Mouse (Mus musculus) WW6 (cell line): Measurements from ENCODE around the gene Cacna1d.

Experiments
- DNase-seq: peaks from one replicate; pipeline ENCODE4 v3.0.0-alpha.2; 2013; ENCODE audit warnings: low read depth, low spot score

The Cacna1d gene

GRCm38 (mm10) chr14:30270350-30270749 lies 220.9 kb downstream of the Cacna1d start:
- no peak for DNase-seq

DNA sequence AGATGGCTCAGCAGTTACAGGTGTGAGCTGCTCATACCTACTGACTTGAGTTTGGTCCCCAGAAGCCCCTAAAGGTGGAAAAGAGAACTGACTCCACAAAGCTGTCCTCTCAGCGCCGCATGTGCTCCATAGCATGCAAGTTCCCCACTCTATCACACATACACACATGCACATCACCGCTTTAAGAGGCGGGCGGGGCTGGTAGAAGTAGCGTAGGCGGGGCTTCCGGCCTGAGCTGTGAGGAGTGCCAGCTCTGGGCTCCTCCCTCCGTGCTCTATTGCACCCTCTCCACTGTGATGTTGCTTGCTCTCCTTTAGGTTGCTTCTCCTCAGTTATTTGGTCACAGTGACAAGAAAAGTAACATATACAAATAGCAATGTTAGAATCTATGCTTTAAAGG lies 225.5 kb downstream of the Cacna1d start:
- DNase-seq = no peak

GRCm38 (mm10) chr14:30261561-30262251 lies 229.5 kb downstream of the Cacna1d start:
- DNase-seq = no peak

DNA sequence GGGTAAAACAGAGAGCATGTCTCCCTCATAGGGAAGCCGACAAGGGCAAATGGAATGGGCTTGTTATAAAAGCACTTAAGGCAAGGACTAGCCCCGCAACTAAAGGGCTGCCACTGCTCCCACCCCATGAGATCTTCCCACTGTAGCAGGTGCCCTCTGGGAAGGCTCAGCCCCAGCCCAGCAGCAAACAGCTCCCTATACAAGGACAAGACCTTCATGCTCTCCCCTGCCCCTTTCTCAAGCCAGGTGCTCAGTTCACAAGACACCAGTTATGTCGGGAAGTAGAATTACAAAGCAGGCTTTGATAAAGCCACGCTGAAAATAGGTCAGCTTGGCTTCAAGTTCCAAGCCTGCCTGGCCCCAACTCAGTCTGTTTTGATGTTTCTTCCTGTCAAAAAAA lies 233.6 kb downstream of the Cacna1d start:
- DNase-seq = no peak

DNA sequence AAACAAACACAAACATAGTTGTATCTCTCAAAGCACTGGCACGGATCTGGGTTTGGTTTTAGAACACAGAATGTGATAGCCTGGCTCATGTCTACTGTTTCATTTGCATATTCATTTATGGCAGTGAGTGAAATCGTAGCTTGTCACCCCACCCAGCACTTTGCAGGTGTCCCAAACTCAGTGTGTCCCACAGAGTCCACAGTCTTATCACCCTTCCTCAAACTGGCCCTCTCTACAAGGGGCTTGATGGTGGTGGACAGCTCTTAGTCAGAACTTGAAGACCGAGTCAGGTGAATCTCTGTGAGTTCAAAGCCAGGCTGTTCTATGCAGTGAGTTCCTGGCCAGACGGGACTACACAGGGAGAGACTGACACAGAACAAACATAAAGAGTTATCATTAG lies 234.8 kb downstream of the Cacna1d start:
- DNase-seq = no peak

DNA sequence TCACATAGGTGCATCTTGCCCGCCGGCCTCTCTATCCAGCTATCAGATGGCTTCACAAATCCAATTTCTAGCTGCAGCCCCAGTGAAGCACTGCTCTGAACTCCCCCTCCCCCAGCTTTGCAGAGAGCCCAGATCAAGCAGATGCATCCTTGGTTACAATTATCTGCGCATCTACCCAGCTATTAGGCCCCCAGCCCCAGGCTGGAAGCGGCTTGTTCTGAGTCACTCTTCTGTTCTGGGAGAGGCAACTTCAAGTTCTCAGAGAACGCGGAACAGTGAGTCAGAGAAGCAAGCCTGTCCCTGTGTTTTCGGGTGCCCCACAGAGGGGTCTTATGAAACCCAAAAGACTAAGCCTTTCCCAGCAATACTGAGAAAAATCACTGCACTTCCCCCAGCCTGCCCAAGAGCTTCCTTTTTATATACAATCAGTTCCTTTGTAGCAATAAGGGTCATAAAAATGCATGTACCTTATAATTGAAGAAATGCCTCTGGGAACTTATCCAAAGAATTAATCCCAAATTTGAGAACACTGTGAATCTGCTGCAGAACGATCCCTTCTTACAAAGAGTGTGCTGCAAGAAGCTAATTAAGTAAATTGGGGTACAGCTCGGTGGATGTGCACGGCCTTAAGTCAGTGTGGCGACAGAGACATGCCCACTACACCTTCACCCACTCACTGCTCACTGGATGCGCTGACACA lies 235.4 kb downstream of the Cacna1d start:
- DNase-seq = no peak

GRCm38 (mm10) chr14:30254776-30255175 lies 236.5 kb downstream of the Cacna1d start:
- DNase-seq = no peak

- no peak for DNase-seq
These were observed 238.4 kb downstream of the Cacna1d start for GRCm38 (mm10) chr14:30252824-30253223.

- DNase-seq = no peak
These were observed 239.9 kb downstream of the Cacna1d start for GRCm38 (mm10) chr14:30251351-30251750.

DNA sequence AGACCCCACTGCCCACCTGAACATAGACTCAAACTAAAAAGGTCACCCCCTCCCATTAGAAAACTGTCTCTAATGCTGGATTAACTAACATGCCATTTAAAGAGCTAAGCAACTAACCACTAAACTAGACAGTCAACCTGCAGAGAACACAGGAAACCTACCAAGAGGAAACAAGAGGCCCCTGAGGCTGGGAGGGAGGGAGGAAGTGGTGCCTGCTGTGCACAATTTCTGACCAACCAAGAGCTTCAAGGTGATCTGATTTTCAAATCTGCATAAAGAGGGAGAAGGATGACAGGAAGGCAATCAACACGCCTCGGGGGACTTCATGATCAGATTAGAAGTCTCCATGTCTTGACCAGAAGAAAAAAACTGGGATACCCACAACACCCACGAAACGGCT lies 241.7 kb downstream of the Cacna1d start:
- no peak for DNase-seq

- DNase-seq = no peak
These were observed 242.4 kb downstream of the Cacna1d start for GRCm38 (mm10) chr14:30248811-30249210.

GRCm38 (mm10) chr14:30248121-30248520 lies 243.1 kb downstream of the Cacna1d start:
- no peak for DNase-seq

DNA sequence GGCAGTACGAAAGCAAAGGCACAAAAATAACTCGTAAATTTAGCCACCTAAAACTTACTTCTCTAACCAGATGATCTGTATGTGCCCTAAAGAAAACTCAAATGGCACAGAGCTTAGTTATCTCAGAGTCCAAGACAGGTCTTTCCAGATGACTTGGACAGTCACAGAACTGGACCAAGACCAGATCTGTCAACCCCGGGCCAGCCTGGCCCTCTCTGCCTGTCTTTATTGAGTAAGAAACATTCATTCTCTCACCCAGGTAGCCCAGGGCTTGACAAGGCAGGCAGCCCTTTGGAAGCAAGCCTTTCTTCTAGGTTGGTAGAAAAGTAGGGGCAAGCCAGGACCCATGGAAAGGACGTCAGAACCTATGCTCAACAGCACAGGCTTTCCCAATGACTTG lies 243.6 kb downstream of the Cacna1d start:
- no peak for DNase-seq

GRCm38 (mm10) chr14:30244776-30245175 lies 246.5 kb downstream of the Cacna1d start:
- no peak for DNase-seq

- DNase-seq = no peak
These were observed 248.4 kb downstream of the Cacna1d start for GRCm38 (mm10) chr14:30242818-30243205.

DNA sequence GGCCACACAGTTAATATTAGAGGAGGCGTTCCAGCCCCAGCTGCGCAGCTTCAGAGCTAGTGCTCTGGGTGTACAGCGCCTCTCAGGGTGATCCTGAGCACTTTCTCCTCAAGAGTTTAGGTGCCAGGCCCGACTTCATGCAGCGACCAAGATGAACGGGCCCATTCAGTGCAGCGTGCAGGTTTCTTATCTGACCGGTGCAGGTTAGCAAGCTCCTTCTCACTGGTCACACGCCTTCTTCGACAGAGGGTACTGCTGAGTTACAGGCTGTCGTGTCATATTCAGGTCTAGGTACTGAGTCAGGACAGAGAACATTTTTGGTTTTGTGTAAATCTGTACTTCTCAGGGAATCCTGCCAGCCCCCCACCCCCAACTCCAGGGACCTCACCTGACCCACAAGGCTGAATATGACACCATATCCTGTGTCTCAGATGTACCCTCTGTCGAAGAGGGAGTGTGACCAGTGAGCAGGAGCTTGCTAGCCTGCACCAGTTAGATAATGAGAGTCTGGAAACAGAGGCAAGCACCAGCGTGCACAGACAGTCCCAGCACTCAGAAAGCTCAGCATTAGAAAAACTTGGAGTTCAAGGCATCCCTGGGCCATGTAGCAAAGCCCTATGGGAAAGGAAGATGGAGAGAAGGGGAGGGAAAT lies 249.0 kb downstream of the Cacna1d start:
- DNase-seq = no peak

GRCm38 (mm10) chr14:30240916-30241515 lies 250.2 kb downstream of the Cacna1d start:
- no peak for DNase-seq

DNA sequence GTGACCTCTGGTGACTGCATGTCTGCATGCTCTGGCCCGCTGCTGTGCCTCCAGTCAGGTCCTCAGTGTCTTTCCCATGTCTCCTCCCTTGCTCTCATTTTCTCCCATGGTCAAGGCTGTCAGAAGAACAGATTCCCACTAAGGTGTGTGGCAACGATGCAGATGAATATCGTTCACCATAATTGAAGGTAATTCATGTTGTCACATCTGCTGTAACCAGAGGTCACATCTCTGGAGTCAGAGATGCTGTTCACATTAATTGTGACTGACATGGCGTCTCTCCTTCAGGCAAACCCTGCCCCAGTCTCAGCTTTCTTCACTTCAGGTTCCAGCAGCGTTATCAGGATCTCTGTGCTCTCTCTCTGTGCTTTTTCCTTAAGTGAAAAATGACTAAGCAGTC lies 252.4 kb downstream of the Cacna1d start:
- DNase-seq = no peak

GRCm38 (mm10) chr14:30225161-30225560 lies 266.1 kb downstream of the Cacna1d start:
- no peak for DNase-seq

- no peak for DNase-seq
These were observed 269.2 kb downstream of the Cacna1d start for GRCm38 (mm10) chr14:30222101-30222500.

DNA sequence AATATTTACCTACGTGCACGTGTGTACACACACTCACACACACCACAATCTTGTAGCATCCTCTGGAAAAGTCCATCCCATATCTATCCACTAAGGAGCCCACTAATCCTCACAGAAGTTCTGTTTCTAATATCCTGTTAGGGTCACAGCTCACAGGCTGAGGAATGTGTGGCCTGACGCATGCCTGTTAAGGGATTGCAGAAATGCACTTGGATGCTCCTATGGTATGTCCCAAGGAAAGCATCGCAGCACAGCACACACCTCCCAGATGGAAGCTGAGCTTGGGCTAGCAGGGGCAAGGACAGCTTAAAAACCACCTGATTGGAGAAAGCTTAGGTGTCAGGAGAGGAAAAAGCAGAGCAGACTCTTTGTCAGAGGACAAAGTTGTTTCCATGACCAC lies 271.4 kb downstream of the Cacna1d start:
- no peak for DNase-seq

GRCm38 (mm10) chr14:30218114-30218513 lies 273.1 kb downstream of the Cacna1d start:
- DNase-seq = no peak
